Mouse (Mus musculus) kidney, postnatal 36 days (tissue): Measurements from ENCODE around the gene Ric1.
"Not testable (repeated sequence)": the region's sequence is repeated elsewhere in the genome, so short reads cannot be mapped to it uniquely, and the experiment has no call there.

Experiments used
- DNase-seq, 2 experiments: peaks; one replicate each; pipeline ENCODE4 v3.0.0; 2021 to 2022; ENCODE audit warnings: mixed read lengths in 2 of 2

Gene Ric1

DNA sequence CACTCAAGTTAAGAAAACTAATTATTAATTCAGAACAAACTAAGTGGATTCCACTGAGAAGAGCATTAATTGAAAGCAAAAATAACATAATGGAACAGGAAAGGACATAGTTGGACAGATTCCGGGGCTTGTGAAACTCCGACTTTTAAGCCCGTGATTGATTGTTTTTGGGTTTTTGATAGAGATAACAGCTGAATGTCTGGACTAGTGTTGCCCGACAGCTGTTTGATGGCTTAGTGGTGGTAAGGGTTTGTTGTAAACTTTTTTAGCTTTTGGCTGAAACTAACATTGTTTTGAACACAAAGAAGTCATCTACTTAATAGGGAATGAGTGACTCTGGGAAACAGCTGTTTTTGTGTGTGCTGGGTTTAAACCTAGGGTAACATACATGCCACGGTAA, 11.9 kb downstream of the Ric1 start:
- DNase-seq, result no peak

DNA sequence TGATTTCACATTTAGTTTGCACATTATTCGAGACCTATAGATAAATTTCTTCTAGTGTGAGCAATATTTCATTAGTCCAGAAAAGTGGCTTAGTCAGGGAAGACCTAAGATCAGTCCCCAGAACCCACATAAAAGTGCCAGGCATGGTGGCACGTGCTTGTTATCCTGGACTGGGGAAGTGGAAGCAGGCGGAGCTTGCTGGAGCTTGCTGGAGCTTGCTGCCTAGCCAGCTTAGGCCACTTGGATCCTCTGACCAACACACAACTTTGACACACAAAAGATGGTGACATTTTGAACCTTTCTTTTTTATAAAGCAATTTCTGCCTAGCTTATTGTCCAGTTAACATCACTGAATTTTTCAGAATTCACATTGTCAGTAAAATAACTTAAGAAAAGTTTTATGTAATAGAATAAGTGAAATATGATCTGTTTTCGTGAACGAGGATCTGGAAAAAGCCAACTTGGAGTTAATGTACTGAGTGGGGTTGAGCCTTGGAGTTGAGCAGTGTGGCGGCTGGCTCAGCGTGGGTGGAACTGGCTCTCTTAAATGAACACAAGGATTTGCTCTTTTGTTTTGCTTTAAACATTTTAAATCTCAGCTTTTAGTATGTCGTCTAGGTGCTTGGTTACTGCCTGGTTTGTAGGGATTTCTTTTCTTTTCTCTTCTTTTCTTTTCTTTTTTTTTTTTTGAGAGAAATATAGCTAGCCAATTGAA, 20.3 kb downstream of the Ric1 start:
- DNase-seq, result peak in 1 of 2 experiments; percentile 29

DNA sequence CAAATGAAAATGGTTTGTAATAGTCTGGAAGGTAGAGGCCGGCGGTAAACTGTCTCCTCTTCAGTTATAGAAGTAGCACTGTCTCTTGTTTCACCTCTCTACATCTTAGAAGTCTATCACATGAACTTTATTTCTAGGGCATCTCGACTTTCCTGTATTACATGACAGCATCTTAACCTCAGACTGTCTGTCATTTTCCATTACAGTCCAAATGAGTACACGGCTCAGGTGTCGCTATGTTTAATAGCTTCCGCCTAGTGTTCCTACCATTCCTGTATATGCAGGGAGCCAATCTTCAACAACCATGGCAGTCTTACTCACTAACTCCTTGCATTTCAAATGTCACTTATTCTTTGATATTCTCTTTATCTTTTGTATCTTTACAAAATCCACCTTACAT, 21.9 kb downstream of the Ric1 start:
- no peak for DNase-seq

DNA sequence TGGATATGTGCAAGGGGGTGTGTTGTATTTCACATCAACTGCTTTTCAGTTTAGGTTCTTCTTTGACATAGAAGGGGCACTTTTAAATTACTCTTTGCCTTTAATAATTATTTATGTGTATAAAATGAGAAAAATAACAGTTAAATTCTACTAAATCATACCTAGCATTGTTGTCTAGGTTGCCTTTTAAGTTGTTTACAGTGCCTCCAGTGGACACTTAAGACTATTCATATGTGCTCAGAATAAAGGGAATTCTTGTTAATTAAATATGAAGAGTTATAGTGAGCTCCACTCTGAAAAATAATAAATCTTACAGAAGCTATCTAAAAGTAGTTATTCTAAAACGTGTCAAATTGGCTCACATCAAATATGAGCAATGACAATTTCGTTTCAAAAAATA, 28.5 kb downstream of the Ric1 start:
- no peak for DNase-seq

DNA sequence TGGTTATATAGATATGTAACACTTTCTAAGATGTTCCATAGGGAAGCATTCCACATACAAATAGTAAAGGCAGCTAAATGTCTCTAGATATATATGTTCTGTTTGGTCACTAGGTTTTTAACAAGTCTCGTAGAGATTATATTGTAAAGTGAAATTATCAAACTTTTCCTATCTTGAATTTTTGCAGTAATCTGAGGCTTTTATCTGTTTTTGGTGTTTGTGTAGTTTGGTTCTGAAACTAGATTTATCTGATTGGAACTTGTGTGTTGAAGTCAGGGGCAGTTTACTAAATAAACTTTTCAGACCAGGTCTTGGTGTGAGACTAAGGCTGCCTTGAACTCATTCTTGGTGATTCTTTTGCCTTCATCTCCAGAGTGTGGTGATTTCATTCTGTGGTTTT, 29.0 kb downstream of the Ric1 start:
- no peak for DNase-seq

DNA sequence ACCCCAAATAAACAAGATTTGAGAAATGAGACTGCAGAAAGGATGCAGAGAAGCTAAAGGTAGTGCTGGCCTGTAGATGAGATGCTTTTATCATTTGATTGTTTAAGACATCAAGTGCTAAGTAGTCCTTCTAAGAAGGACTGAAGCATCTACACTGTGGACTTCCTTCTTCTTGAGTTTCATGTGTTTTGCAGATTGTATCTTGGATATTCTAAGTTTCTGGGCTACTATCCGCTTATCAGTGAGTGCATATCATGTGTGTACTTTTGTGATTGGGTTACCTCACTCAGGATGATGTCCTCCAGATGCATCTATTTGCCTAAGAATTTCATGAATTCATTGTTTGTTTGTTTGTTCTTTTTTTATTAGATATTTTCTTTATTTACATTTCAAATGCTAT, 29.9 kb downstream of the Ric1 start:
- not testable (repeated sequence) for DNase-seq

DNA sequence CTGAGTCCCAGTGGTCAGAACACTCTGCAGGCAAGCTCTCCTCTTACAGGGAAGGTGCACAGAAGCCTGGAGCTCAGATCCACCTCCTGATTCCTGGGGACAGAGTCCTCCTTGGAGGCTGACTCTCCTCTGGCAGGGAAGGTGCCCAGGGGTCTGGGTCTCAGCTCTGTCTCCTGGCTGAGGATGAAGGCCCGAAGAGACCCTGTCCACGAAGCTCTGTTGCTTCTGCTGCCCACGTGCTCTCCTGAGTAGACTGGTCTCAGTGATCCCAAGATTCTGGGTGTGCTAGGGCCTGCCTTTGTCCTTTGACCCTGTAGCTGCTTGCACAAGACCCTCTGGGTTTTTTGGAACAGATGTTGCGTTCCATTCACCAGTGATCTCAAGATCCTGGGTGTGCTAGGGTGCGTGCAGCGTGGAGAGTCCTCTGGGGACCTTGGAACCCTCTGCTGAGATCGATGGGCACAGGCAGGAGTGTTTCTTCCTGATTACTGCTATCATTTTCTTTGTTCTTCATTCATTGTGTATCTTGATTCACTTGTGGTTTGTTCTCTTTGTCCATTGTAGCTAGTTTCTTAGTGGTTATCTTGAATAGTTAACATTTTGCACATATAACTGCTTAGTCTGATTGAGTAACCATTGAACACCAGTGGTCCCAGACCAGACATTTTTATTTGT, 35.2 kb downstream of the Ric1 start:
- DNase-seq, result not testable (repeated sequence)

DNA sequence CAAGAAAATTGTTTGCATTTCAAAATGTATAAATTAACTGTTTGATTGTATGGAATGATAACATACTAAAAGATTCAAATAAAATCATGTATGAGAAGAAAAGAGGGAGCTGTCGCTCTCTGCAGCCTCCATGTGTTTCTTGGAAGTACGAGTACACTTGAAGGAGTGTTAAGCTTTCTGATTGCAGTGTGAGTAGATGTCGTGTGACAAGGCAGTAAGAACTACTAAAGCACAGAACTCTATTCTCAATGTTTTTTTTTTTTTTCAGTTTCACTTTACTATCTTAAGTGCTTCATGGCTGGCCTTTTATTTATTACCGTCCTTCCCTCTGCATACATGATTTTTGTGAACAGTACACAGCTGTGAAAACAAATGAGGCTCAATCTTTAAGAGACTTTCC, 40.1 kb downstream of the Ric1 start:
- DNase-seq, result no peak

DNA sequence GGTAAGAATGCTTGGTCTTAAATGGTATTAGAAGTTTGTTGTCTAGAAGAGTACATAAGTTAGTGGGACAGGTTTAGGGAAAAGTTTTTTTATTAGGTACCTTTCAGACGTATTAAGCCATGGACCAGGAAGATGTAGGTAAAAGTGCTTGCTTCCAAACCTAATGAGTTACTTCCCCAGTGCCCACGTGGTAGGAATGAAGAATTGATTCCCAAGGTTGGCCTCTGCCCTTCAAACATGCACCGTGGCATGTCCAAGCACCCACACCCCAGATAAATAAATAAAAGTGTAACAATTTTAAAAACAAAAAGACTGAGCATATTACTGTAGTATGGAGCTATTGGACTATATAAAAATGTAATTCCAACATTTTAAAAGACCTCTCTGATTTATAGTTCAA, 40.5 kb downstream of the Ric1 start:
- no peak for DNase-seq

DNA sequence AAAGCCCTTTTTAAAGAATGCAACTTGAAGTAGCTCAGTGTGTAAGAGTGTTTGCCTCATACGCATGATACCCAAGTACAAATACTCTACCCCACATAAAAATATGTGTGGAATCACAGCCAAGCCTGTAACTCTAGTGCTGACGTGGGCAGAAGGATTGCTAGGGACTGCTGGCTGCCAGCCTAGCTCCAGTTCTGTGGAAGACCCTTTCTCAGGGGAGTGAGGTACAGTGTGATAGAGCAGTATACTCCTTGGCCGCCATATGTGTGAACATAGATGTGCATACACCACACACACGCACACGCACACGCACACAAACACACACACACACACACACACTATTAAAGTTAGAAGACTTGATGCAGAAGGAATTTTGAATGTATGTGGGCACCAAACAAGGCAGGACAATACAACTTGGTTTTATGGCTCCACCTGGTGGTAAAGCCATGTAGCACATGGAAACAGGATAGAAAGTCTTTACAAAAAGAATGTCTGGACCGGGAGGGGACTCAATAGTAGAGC, 41.2 kb downstream of the Ric1 start:
- peak; percentile 66 to 80 for DNase-seq

DNA sequence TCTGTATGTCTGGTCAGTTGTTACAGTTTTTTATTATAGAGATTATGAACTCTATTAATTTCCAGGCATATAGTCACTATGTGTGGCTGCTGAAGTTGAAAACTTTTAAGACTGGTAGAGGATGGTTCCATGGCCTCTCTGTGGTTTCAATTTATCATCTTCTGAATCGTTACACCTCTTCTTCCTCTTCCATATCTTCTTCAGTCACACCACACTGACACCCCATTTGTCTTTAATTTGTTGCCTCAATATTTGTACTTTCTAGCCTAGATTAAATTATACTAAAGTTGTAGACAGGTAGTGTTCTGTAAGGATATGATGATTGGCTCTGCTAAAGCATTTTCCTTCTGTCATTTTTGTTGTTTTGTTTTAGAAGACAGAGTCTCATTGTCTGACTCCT, 44.4 kb downstream of the Ric1 start:
- DNase-seq, result no peak

DNA sequence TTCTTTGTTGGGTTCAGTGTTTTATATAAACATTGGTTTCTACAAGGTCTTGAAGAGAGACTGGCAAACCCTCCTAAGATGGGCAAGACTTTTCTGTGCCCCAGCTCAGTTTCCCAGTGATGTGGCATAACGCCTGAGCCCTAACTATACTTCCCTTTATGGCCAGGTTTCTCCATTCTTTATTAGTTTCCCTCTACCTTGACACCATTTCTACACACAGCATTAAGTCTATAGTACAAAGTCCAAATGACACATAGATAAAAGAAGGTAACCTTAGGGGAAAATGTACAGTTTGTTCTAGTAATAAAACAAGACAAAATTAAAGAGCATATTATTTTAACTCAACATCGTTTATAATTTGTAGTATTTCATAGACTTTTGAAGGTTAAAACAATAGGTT, 60.4 kb downstream of the Ric1 start:
- DNase-seq, result no peak

DNA sequence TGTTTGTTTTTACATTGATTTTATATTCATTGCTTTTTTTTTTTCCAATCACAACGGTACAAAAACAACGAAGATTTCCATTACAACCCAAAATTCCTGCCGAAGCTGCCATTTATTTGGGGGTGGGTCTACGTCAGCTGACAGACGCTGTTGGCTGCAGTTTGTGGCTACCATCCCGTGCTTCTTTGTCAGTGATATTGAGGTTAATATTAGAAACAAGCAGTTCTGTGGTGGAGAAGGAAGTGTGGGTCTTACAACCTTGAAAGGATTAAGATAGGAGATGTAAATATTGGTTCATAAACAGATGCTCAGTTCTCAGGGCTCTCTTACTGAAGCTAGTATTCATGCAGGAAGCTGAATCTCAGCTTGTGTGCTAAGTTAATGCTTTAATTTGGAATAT, 61.7 kb downstream of the Ric1 start:
- no peak for DNase-seq

DNA sequence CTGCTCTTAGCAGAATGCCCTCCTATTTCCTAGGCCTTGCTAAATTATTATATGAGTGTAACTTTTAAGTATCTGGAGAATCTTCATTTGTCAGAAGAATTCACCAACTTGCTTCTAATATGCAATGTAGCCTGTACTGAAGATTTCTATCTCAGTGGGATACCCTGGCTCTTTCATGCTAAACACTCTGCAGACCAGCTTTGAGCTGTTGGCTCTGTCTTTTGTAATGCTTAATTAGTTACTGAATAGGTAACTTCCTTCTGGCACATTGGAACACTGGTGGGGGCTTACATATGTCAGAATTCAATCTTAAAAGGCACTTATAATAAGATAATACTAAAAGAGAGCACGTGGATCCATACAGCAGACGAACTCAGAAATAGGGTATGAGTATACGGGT, 71.7 kb downstream of the Ric1 start:
- not testable (repeated sequence) for DNase-seq

DNA sequence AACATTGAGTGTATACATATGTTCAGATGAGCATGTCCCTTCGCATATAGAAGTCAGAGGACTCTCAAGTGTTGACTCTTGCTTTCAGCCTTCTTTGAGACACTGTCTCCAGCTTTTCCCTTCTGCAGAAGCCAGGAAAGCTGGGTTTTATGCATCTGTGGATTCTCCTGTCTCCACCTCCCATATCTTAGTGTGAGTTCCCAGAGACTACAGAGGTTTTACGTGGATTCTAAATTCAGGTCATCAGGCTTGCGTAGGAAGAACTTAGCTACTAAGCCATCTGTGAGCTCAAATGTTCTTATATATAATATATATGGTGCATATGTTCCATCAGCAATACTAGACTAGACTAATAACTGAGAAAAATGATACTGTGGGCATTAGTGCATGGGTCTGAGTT, 74.2 kb downstream of the Ric1 start:
- no peak for DNase-seq

DNA sequence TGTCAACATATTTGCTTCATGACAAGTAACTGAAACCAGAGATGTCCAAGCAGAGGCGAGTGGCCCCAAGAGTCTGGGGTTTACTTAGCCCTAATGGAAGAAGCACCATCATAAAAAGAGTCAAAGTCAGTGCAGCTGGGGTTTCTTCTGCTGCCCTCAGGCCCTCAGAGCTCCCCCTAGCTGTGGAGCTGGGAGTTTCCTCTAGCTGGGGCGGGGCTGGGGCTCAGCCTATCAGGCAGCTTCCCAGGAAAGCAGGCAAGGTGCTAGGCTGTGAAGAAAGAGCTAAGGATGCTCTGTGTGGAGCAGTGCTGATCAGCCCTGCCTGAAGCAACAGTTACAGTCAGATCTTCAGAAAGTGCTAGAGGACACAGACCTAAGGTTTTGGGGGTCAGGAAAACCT, 74.9 kb downstream of the Ric1 start:
- DNase-seq, result peak in 1 of 2 experiments; percentile 53

DNA sequence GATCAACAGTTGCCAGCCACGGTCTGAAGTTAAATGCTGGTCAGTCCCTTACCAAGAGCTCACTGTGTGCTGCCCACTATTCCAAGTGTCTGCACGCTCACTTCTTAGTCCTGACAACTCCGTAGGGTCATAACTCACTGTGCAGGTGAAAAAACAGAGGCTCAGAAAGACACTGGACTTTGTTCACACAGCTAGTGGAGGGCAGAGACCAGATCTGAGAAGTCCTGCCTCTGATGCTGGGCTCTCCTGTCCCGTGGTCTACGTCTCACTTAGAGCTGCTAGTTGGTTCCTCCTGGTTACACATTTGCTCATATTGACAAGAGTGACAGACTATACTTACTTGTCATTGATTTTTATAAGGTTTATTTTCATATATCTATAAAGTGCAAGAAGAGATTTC, 76.9 kb downstream of the Ric1 start:
- DNase-seq, result no peak

DNA sequence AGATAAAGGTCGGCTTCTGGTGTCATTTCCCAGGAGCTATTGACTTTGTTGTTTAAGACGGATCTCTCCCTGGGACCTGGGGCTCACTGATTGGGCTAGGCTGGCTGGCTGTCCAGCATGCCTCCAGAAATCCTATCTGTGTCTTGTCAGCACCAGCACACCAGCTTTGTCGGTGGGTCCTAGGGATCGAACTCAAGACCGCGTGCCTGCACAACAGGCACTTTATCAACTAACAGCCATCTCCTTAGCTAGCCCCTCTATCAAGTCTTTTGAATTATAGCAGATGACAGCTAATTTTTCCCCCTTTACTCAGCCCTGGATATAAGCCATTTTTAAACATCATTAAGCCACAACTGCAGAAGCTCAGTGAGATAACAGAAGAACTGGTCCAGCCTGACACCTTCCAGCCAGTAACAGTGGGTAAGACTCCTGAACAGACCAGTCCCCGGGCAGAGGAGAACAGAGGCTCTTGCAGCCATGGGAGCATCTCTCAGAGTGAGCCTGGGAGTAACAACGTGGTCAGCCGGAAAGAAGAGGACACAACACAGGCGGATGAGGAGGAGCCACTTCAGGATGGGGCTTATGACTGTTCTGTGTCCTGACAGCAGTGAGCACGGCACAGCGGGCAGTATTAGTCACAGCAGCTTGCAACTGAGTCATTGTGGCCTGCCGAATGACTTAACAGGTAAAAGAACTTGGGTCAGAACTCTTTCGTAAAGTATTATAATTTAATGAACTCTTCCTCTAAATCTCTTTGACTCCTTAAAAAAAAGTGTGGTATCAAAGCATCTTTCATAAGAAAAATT, 81.7 kb downstream of the Ric1 start:
- DNase-seq, result no peak

DNA sequence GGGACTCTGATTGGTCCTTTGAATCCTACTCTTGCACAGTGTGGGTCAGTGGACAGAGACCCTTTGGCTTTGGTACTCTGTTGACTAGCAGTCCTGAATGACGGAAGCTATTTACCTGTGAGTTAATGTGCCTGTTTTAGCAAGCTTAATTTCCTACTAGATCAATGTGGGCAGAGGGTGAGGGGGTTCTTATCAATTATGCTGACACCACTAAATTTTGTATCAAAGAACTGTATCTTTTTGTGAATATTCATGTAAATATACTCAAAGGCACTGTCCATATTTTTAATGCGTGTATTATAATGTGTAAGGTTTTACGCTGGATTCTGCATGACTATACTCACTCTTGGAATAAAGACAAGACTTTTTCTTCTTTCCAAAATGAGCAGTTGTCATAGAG, 82.6 kb downstream of the Ric1 start:
- DNase-seq, result no peak

DNA sequence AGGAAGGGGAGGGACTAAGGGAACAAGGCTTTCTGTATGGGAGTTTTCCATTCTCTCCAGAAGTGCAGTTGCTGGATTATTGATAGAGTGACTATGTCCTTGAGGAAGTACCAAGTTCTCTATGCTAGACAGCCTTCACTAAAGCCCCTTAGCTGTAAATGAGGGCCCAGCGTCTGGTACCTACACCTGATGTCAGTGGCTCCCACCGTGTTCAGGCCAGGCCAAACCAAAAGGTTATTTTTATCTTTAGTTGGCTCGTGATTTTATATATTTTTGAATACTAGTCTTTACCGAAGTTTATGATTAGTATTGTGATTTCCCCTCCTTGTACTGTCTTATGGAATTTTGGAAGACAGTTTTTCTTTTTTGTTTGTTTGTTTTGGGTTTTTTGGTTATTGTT, 85.4 kb downstream of the Ric1 start:
- DNase-seq, result no peak

DNA sequence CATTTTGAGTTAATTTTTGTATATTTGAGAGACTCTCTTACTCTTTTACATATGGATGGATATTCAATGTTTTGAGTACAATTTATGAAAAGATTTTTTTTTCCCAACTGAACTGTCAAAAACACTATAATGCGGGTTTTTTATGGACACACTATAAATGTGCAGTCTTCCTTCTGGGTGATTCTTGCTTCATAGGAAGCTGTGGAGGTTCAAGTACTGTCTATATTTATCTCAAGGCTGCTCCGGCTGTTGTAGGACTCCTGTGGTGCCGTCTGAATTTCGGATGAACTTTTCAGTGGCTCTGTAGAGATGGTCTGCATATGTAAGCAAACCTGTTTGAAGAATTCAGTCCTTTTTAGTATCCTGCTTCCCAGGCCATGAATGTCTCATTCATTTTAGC, 86.1 kb downstream of the Ric1 start:
- DNase-seq, result no peak

DNA sequence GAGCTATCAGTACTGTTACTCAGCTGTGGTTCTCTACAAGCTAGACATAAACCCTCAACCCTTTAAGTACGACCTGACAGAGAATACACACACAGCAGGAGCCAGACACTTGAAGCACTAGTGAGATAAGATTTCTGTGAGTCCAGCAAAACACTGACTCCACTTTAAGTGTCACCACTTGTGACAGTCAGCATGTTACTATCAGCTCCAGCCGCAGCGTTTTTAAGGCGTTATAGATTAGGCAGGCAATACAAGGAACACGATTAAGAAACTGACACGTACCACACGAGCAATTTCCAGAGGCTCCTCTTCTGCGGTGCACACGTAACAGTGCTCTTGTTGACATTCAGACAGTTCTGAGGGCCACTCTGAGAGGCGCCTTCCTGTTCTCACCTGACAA, 88.8 kb downstream of the Ric1 start:
- DNase-seq, result no peak

DNA sequence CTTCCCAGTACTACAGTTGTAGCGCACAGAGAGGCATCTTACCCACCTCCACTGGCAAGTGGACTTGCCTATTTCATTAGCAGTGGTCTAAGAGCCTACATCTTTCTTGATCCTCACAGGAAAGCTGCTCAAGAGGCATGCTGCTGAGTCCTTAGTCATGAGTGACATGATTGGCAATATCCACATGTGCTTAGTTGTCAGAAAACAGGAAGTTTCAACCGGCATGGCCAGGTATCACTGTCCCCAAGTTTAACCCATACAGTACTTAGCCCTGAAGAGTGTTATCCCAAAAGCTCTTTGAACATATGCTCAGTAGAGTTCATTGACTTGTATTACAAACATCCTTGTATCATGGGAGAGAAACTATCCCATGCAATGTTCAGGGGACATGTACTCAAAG, 90.0 kb downstream of the Ric1 start:
- no peak for DNase-seq

DNA sequence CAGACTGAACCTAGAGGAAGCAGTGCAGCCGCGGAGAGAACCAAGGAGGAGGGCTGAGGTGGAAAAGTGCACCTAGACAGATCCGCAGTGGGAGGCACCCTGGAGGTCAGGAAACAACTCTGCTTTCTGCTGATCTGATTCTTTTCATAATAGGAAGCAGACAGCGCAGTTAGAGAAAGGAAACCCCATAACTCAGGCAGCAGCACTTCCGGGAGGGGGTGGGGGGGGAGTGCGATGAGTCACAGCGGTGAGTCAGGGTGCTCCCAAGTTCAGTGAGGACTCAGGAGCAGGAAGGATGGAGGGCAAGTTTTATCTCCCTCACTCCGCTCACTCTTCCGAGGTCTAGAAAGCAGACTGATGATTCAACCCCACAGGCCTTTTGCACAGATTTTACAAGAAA, 119.0 kb downstream of the Ric1 start:
- DNase-seq, result peak; percentile 34 to 41
